Mouse (Mus musculus) midbrain, embryonic 14.5 days (tissue): Measurements from ENCODE around the gene 4921517D22Rik. TPM values are rescaled to one million over a fixed set of nuclear protein-coding genes. Genes with fewer than 3 reads are reported as not detected.
A peak's percentile ranks its signal among the peaks of the same experiment; 100 is the strongest.

Source experiments
- ATAC-seq: fragments of 200-750 bp; cut with Nextera tagmentation; 2 replicates; pipeline ENCODE4 v1.8.0; 2017; ENCODE audit warnings: moderate number of reproducible peaks, moderate library complexity; ENCODE audit not compliant: low FRiP score, low TSS enrichment
- DNase-seq: peaks from one replicate; pipeline ENCODE4 v3.0.0-alpha.2; 2015
- H3K27ac ChIP-seq: fragments of 300-500 bp; sonication (generic); replicated peaks from 2 replicates; pipeline ENCODE4 v1.5.1; 2014; ENCODE audit warnings: mild to moderate bottlenecking, low read depth, low read length, moderate library complexity
- H3K27me3 ChIP-seq: fragments of 300-500 bp; sonication (generic); 2 replicates; pipeline ENCODE4 v1.6.1; 2014; ENCODE audit warnings: low read length, control low read depth, mixed read lengths; ENCODE audit not compliant: control insufficient read depth, insufficient read depth
- H3K36me3 ChIP-seq: fragments of 300-500 bp; sonication (generic); 2 replicates; pipeline ENCODE4 v1.6.1; 2014; ENCODE audit warnings: low read length, control low read depth; ENCODE audit not compliant: control insufficient read depth, insufficient read depth
- H3K4me1 ChIP-seq: fragments of 300-500 bp; sonication (generic); 2 replicates; pipeline ENCODE4 v1.6.1; 2014; ENCODE audit warnings: mild to moderate bottlenecking, antibody characterized with exemption, low read length, control low read depth; ENCODE audit not compliant: control insufficient read depth, insufficient read depth
- H3K4me2 ChIP-seq: fragments of 300-500 bp; sonication (generic); 2 replicates; pipeline ENCODE4 v1.6.1; 2014; ENCODE audit warnings: mild to moderate bottlenecking, low read length, moderate library complexity
- H3K4me3 ChIP-seq: fragments of 300-500 bp; sonication (generic); replicated peaks from 2 replicates; pipeline ENCODE4 v1.5.1; 2014; ENCODE audit warnings: low read depth, low read length
- H3K9ac ChIP-seq: fragments of 300-500 bp; sonication (generic); replicated peaks from 2 replicates; pipeline ENCODE4 v1.6.1; 2014; ENCODE audit warnings: mild to moderate bottlenecking, low read length, moderate library complexity
- H3K9me3 ChIP-seq: fragments of 300-500 bp; sonication (generic); 2 replicates; pipeline ENCODE4 v1.6.1; 2016; ENCODE audit warnings: low read length, control low read depth, mixed read lengths; ENCODE audit not compliant: control insufficient read depth
- WGBS: fragments of 180-500 bp; shearing (Covaris S2); extraction: QIAGEN DNeasy Blood & Tissue Kit; methylation state at CpG from one replicate; pipeline ENCODE4 v1.1.7; 2014; 5-methylcytosine and 5-hydroxymethylcytosine counted together
- polyA plus RNA-seq: library from polyadenylated mRNA; unstranded; fragments of >200 nt; fragmentation: Nextera tagmentation; extraction: Ambion mirVana; gene quantifications from 2 replicates; pipeline ENCODE4 v1.2.1, GENCODE M21; 2014

Gene 4921517D22Rik
- polyA plus RNA-seq, 1 experiment from 2014 or later: not detected

DNA sequence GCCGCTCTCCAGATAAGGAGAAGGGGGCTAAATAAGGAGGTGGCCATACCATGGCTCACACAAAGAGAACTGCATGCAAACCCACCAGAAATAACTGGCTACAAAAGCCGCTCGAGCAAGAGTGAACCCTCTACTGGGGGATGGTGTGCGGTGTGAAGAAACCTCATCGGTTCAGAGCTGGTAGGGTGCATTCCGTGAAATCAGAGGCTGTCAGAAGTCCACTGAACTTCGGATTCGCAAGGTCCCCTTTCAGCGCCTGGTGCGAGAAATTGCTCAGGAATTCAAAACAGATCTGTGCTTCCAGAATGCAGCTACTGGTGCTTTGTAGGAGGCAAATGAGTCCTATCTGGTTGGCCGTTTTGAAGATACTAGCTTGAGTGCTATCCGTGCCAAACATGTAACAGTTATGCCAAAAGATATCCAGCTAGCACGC, 5.6 kb downstream of the 4921517D22Rik start:
- ATAC-seq: no peak
- Histone ChIP-seq H3K9me3 (no peaks in the 10 kb centered on the region), H3K27ac (no peak overlapping the region), H3K9ac (no peak overlapping the region), H3K4me2 (no peak overlapping the region), H3K27me3 (no peaks in the 10 kb centered on the region), H3K4me1 (no peaks in the 10 kb centered on the region), H3K36me3 (no peaks in the 10 kb centered on the region), H3K4me3 (no peak overlapping the region)
- 73% methylated on average over 13 of the region's 13 CpGs for WGBS
- DNase-seq: no peak

DNA sequence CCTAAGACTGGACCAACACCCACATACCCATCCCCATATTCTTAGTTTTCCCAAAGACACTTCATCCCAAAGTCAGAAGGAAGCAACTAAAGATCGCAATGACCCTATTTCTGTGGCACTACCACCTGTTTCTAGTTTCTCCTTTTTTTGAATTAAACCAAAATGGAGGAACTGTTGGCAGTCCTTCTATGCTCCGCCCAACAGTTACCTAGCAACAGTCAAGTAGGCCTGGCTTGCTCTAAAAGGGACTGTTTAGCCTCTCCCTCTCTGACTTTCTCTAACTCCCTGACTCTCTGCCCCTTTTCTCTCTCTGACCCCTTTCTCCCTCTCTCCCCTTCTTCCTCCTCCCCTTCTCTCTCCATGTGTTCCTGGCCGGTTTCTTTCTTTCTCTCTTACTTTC, 8.7 kb downstream of the 4921517D22Rik start:
- no peaks in the 10 kb centered on the region for H3K9me3 ChIP-seq
- ATAC-seq: no peak
- no peak overlapping the region for H3K4me2 ChIP-seq
- no peak overlapping the region for H3K9ac ChIP-seq
- no peak for DNase-seq
- no peak overlapping the region for H3K27ac ChIP-seq
- H3K4me3 ChIP-seq: no peak overlapping the region
- H3K27me3 ChIP-seq: no peaks in the 10 kb centered on the region
- H3K4me1 ChIP-seq: no peaks in the 10 kb centered on the region
- 90% methylated on average over 3 of the region's 3 CpGs for WGBS
- H3K36me3 ChIP-seq: no peaks in the 10 kb centered on the region

DNA sequence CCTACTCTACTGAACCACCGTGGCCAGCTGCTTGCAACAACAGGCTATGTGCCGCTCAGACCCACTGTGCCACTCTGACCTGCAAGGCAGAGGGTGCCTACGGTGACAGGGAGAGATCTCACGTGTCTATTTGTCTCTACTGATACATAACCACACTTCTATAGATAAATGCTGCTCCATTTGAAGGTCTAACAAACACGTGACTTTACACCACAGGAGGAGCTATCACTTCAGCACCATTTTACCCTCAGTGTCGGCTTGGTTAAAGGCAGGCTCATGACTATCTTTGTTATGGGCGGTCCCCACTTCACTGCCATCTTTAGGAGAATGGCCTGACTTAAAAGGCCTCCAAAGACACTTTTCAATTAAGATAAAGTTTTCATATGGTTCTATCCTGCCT, 11.3 kb downstream of the 4921517D22Rik start:
- WGBS: 45% methylated on average over 7 of the region's 7 CpGs
- no peak overlapping the region for H3K4me3 ChIP-seq
- no peak overlapping the region for H3K27ac ChIP-seq
- no peak for DNase-seq
- ATAC-seq: no peak
- H3K4me2 ChIP-seq: no peak overlapping the region
- H3K4me1 ChIP-seq: no peaks in the 10 kb centered on the region
- no peaks in the 10 kb centered on the region for H3K27me3 ChIP-seq
- no peaks in the 10 kb centered on the region for H3K9me3 ChIP-seq
- no peaks in the 10 kb centered on the region for H3K36me3 ChIP-seq
- no peak overlapping the region for H3K9ac ChIP-seq

DNA sequence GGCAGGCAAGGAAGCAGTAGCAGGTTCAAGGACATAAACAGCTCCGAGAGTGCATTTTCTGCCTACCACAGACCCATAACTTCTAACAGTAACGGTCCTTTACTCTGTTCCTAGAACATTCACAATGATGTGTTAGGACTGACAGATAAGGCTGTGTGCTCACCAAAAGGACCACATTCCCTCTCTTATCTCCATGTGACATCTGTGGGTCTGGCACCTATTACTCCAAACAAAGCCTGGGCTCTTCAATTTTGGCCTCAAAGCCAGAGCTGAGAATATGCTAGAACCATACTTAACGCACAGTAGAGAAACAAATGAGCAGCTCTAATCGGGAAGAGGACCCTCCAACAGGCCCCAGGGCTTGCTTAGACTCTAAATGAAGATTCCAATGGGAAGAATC, 14.0 kb downstream of the 4921517D22Rik start:
- no peak for DNase-seq
- no peaks in the 10 kb centered on the region for H3K36me3 ChIP-seq
- no peak overlapping the region for H3K4me2 ChIP-seq
- H3K27me3 ChIP-seq: no peaks in the 10 kb centered on the region
- H3K27ac ChIP-seq: no peak overlapping the region
- no peak overlapping the region for H3K9ac ChIP-seq
- H3K4me1 ChIP-seq: no peaks in the 10 kb centered on the region
- H3K9me3 ChIP-seq: no peaks in the 10 kb centered on the region
- H3K4me3 ChIP-seq: no peak overlapping the region
- no peak for ATAC-seq
- 84% methylated on average over 4 of the region's 4 CpGs for WGBS

DNA sequence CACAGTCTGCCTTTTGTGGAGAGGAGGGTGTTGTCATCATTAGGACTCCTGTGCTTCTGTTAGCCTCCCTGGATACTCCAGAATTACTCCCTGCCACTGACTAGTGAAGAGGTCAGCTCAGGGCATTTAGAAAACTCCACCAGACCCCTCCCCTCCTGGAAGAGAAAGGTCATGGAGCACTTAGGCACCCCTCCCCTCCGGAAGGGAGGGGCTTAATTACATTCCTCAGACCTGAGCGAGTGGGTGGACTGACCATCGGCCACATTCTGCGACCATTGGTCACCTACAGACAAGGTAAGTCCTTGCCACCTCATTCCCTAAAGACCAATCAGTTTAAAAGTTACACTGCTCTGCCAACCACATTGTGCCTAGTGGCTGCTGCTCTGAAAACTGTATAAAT, 14.6 kb downstream of the 4921517D22Rik start:
- no peak for DNase-seq
- H3K4me1 ChIP-seq: no peaks in the 10 kb centered on the region
- no peaks in the 10 kb centered on the region for H3K36me3 ChIP-seq
- no peaks in the 10 kb centered on the region for H3K27me3 ChIP-seq
- 60% methylated on average over 4 of the region's 4 CpGs for WGBS
- H3K4me2 ChIP-seq: no peak overlapping the region
- no peak overlapping the region for H3K27ac ChIP-seq
- H3K4me3 ChIP-seq: no peak overlapping the region
- H3K9ac ChIP-seq: no peak overlapping the region
- no peaks in the 10 kb centered on the region for H3K9me3 ChIP-seq
- no peak for ATAC-seq

DNA sequence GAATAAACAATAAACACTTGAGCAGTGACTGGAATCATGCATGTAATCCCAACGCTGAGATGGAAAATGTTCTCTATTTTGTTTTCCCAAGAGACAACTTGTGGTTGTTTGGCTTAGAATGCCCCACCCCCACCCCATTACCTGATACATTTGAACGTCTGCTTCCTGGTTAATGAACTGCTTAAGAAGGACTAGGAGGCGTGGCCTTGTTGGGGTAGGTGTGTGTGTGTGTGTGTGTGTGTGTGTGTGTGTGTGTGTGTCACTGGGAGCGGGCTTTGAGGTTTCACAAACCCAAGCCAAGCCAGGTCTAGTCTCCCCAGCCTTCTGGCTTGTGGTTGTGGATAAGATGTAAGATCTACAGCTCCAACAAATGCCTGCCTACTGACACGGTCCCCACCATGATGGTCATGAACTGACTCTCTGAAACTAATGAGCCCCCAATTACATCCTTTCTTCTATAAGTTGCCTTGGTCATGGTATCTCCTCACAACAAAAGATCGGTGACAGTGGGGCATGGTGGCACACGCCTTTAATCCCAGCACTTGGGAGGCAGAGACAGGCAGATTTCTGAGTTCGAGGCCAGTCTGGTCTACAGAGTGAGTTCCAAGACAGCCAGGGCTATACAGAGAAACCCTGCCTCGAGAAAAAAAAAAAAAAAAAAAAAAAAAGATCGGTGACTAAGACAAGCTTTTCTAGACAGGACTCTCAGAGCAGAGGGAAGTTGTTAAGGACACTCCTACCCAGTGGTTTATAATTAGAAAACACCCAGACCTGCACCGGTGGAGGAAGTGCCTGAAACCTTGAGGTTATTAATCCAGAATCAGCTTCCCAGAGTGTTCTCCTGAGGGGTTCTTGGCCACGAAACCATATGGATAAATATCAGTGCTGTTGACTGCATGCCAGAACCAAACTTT, 17.3 kb downstream of the 4921517D22Rik start:
- H3K9me3 ChIP-seq: no peaks in the 10 kb centered on the region
- no peak for ATAC-seq
- 0 out of 2 replicates have a peak overlapping the region, but pooled peaks have one; percentile 75 for H3K4me3 ChIP-seq
- no peak overlapping the region for H3K4me2 ChIP-seq
- no peaks in the 10 kb centered on the region for H3K27me3 ChIP-seq
- H3K27ac ChIP-seq: no peak overlapping the region
- DNase-seq: no peak
- H3K9ac ChIP-seq: no peak overlapping the region
- no peaks in the 10 kb centered on the region for H3K36me3 ChIP-seq
- peaks cover 12% of the 10 kb centered on the region for H3K4me1 ChIP-seq
- 79% methylated on average over 12 of the region's 12 CpGs for WGBS

DNA sequence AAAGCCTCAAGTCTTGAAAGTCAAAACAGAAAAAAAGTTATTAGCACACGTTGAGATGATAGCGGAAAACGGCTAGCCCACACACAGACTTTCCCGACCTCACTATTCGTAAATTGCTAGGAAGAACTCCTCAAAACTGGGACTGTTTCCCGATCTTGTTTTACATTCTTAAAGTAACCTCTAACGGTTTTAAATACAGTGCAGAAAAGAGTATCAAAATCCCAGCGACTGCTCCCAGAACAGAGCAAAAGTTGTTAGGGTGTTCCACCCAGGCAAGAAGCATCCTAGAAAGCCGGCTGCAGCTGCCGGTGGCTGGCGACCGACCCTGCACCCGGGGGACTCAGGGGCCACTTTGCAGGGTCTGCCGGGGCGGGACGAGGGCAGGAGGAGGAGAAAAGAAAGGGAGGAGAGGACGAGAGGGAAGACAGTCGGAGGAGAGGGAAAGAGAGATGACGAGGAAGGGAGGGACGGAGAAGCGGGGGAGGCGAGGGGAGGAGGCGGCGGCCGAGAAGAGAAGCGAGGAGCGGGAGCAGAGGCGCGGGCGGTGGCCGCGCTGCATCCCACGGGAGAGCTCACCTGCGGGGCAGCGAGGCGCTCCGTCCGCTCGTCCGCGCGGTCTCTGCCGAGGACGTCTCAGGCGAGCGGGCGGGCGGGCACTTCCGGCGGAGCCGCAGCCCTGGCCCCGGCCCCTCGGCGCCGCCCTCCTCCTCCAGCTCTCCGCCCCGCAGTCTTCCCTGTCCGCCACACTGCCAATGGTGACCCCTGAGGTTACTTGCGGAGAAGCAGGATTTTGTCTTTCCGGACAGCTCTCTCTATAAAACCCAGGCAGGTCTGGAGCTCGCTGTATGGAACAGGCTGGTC, 18.5 kb downstream of the 4921517D22Rik start, which contains the start of gene Golm1:
Golm1 (minus strand) TSS at position 661 of the 861 bp plus-strand sequence.
- Histone ChIP-seq H3K4me3 (peak within 1 kb of the TSS; percentile 75), H3K4me1 (peaks cover 12% of the 10 kb centered on the region), H3K4me2 (peak within 1 kb of the TSS; percentile 73), H3K9ac (peak within 1 kb of the TSS; percentile 75), H3K9me3 (no peaks in the 10 kb centered on the region), H3K27ac (peak within 1 kb of the TSS; percentile 87), H3K27me3 (no peaks in the 10 kb centered on the region), H3K36me3 (no peaks in the 10 kb centered on the region)
- ATAC-seq (peak; percentile 83), DNase-seq (peak; percentile 79)
- under 1% methylated on average over 60 of the region's 61 CpGs for WGBS

DNA sequence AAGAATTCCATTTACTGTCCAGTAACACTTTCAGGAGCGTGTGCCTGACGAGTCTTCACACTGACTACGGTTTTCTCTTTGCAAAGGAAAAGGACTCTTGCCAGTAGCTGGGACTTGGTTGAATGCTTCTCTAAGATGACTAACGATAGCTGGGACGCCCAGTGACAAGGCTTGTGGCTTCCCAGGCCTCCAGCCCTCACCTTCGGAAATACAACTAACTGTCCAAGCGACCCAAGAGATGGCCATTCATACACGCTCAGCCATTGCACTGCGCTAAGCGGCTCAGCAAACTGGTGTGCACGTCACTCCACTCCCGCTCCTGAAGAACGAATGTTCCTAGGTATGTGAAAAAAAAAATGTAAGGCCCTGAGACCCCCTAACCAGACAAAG, 19.2 kb downstream of the 4921517D22Rik start:
- Histone ChIP-seq H3K9ac (peak overlapping the region; percentile 75), H3K9me3 (no peaks in the 10 kb centered on the region), H3K4me1 (peaks cover 15% of the 10 kb centered on the region), H3K36me3 (no peaks in the 10 kb centered on the region), H3K27me3 (no peaks in the 10 kb centered on the region), H3K4me3 (peak overlapping the region; percentile 75), H3K27ac (peak overlapping the region; percentile 87), H3K4me2 (peak overlapping the region; percentile 73)
- under 1% methylated on average over 13 of the region's 13 CpGs for WGBS
- no peak for ATAC-seq
- peak; percentile 69 for DNase-seq
